Mouse (Mus musculus) C2C12 (cell line): ENCODE data around the gene Ralgds.

Experiments used
- CEBPB ChIP-seq: IDR thresholded peaks from one replicate; pipeline ENCODE4 v1.6.1; 2011; ENCODE audit warnings: low read depth, mild to moderate bottlenecking, control low read depth, moderate library complexity
- CTCF ChIP-seq: IDR thresholded peaks from one replicate; pipeline ENCODE4 v1.5.1; 2011; ENCODE audit not compliant: control insufficient read depth, insufficient read depth, insufficient read length
- FOSL1 ChIP-seq: IDR thresholded peaks from one replicate; pipeline ENCODE4 v1.8.0; 2011; ENCODE audit warnings: mild to moderate bottlenecking, low read length; ENCODE audit not compliant: poor library complexity, insufficient read depth, severe bottlenecking
- MAX ChIP-seq: IDR thresholded peaks from one replicate; pipeline ENCODE4 v1.6.1; 2011; ENCODE audit warnings: mild to moderate bottlenecking, control low read depth
- USF1 ChIP-seq: IDR thresholded peaks from one replicate; pipeline ENCODE4 v1.6.1; 2011; ENCODE audit warnings: low read depth, mild to moderate bottlenecking, control low read depth, moderate library complexity

DNA sequence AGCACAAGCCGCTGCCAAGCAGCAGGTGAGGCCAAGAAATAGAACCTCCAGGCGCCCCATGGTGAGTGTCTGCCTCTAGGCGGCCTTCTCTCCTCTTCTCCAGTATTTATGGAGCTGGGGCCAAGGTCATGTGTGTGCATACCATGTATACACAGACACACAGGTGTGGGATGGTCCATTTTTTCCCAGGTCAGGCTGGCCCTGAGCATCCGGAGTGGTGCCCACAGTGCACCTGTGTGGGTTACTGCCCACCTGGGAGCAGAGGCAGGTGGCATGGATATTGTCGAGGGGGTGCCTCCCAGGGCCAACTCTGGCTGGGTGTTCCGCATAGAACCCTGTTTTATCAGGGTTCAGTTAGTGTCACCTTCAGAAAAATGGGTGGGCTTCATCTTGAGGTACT, 50.4 kb downstream of the Ralgds start, which contains the start of gene Cel:
- no peak for TF ChIP-seq USF1
- TF ChIP-seq CEBPB = no peak
- TF ChIP-seq CTCF = no peak
- no peak for TF ChIP-seq FOSL1
- TF ChIP-seq MAX = no peak
